Mouse (Mus musculus): ENCODE measurements at regions not wholly inside any gene's neighbourhood (a gene's known extent, or its start where the extent isn't known, plus 50 kb on each side); places are given as distances from the start of the nearest gene placed in this dataset.

GRCm38 (mm10) chr9:61517906-61518305 is 145.7 kb downstream of the Tle3 start:
- intact Hi-C loops (cut with DNase I): no loop called here

GRCm38 (mm10) chr9:61511436-61511835 is 139.3 kb downstream of the Tle3 start:
- intact Hi-C loops (cut with DNase I): no loop called here

- intact Hi-C loops (cut with DNase I): no loop called here
These were observed 138.2 kb downstream of the Tle3 start for GRCm38 (mm10) chr9:61510217-61510893.

GRCm38 (mm10) chr9:61509591-61510191 is 137.5 kb downstream of the Tle3 start:
- intact Hi-C loops (cut with DNase I): no loop called here

- intact Hi-C loops (cut with DNase I): no loop called here
These were observed 136.9 kb downstream of the Tle3 start for GRCm38 (mm10) chr9:61509091-61509490.

GRCm38 (mm10) chr9:61500851-61501250 is 128.7 kb downstream of the Tle3 start:
- intact Hi-C loops (cut with DNase I): no loop called here

- intact Hi-C loops (cut with DNase I): no loop called here
These were observed 120.7 kb downstream of the Tle3 start for GRCm38 (mm10) chr9:61492896-61493295.

- intact Hi-C loops (cut with DNase I): no loop called here
These were observed 119.1 kb downstream of the Tle3 start for GRCm38 (mm10) chr9:61491131-61491712.

- intact Hi-C loops (cut with DNase I): no loop called here
These were observed 117.8 kb downstream of the Tle3 start for GRCm38 (mm10) chr9:61489983-61490382.

- intact Hi-C loops (cut with DNase I): no loop called here
These were observed 117.0 kb downstream of the Tle3 start for GRCm38 (mm10) chr9:61489147-61489546.

GRCm38 (mm10) chr9:61487824-61488223 is 115.7 kb downstream of the Tle3 start:
- intact Hi-C loops (cut with DNase I): no loop called here

GRCm38 (mm10) chr9:61487146-61487545 is 115.0 kb downstream of the Tle3 start:
- intact Hi-C loops (cut with DNase I): no loop called here

- intact Hi-C loops (cut with DNase I): no loop called here
These were observed 112.2 kb downstream of the Tle3 start for GRCm38 (mm10) chr9:61484391-61484790.

- intact Hi-C loops (cut with DNase I): no loop called here
These were observed 107.5 kb downstream of the Tle3 start for GRCm38 (mm10) chr9:61479626-61480025.

GRCm38 (mm10) chr9:61478862-61479261 is 106.7 kb downstream of the Tle3 start:
- intact Hi-C loops (cut with DNase I): no loop called here

GRCm38 (mm10) chr9:61476351-61476750 is 104.2 kb downstream of the Tle3 start:
- intact Hi-C loops (cut with DNase I): no loop called here

GRCm38 (mm10) chr9:61470815-61471505 is 98.8 kb downstream of the Tle3 start:
- intact Hi-C loops (cut with DNase I): loop anchor here (5.0 kb wide), 2 partner anchors 79 to 226 kb away; no protein-coding TSS in a partner anchor

- intact Hi-C loops (cut with DNase I): no loop called here
These were observed 96.8 kb downstream of the Tle3 start for GRCm38 (mm10) chr9:61468897-61469509.

GRCm38 (mm10) chr9:61468368-61468848 is 96.2 kb downstream of the Tle3 start:
- intact Hi-C loops (cut with DNase I): no loop called here
